Mouse (Mus musculus) 416B (cell line): ENCODE data around the gene Trim59.
A peak's percentile ranks its signal among the peaks of the same experiment; 100 is the strongest.
"Not testable (repeated sequence)": the region's sequence is repeated elsewhere in the genome, so short reads cannot be mapped to it uniquely, and the experiment has no call there.

Source experiments
- DNase-seq: peaks from one replicate; pipeline ENCODE4 v3.0.0; 2011; ENCODE audit warnings: low read depth

Gene Trim59

GRCm38 (mm10) chr3:69044645-69045399 is at the start of gene Trim59:
Gene Trim59, minus strand, starts transcription at chr3:69044755.
- DNase-seq, result peak; percentile 81

DNA sequence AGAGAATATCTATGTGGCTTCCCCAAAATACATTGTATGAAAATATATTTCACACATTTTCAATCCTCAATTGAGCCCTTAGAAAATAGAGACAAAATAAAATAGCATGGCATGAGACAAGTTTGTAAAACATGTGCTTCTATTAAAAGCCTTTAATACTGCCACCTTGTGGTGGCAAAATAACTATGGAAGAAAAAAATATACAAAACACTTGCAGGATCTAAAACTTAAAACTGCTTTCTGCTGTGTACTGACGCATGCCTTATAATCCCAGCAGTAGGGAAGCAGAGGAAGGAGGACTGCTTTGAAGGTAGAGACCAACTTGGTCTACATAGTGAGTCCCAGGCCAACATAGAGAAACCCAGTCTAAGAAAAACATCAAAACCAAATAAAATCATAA is 19.4 kb upstream of the Trim59 start:
- DNase-seq, result peak; percentile 72

- peak; percentile 38 for DNase-seq
Measured at GRCm38 (mm10) chr3:69062764-69063163, 18.2 kb upstream of the Trim59 start.

- peak; percentile 29 for DNase-seq
Measured at GRCm38 (mm10) chr3:69060672-69061071, 16.1 kb upstream of the Trim59 start.

GRCm38 (mm10) chr3:69055871-69056270 is 11.3 kb upstream of the Trim59 start:
- no peak for DNase-seq

DNA sequence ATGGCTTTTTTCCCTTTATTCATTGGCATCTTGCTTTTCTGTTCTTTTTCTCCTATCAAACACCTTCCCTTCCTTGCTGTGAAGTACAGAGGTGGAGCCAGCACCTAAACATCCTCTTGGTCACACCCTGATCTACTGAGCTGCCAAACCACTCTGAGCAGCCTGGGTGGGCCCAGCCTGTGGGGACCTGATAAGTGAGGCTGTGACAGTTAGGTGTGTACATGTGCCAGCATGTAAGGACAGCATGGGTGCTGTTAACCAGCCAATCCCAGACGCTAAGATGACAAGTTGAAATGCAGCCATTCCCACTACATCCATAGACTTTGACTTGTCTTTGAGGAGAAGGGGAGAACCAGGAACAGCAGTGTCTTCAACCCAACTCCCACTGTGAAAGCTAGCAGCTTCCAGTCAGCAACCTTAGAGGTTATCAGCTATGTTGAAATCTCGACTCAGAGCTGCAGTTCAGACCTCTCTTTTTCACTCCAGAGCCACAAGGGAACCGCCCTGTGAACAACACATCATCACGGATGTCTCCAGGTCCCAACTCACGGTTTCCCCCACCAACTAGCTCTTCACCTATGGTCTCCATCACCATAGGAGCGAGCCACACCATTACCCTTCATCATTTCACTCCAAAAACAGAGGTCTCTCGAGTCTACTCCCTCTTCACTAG is 10.3 kb upstream of the Trim59 start:
- no peak for DNase-seq

DNA sequence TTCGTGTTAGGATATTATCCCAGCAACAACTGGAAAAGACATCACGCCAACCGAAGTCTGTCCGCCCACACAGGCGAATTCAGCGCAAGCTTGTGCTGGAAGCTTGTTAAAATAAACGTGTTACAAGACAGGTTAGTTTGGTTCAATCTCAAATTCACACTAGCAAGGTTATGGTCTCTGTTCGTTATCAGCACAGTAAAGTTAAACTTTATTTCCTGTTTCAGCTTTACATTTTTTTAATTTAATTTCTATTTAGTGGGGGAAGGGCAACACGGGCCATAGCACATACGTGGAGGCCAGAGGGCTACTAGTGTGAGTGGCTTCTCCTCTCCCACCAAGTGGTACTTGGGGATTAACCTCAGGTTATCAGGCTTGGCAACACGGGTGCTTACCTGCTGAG is 7.3 kb upstream of the Trim59 start:
- no peak for DNase-seq

- DNase-seq, result no peak
Measured at GRCm38 (mm10) chr3:69049011-69049410, 4.5 kb upstream of the Trim59 start.

DNA sequence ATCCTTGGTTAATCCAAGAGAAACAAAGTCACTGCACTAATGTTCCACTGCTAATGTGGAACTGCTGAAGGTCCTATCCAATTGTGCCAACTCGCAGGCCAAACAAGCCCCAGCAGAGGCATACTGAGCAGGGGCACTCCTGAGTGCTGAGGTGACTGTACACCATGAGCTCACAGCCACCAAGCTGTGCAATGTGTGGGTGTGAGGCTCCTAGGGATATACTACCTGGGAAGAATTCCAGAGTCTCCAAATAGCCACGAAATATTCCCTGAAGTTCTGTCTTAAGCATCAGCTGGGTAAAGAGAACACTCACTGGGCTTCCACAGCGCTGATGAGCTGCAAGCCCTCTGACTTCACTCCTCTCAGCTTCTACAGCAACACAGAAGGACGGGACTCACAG is 3.1 kb upstream of the Trim59 start:
- no peak for DNase-seq

DNA sequence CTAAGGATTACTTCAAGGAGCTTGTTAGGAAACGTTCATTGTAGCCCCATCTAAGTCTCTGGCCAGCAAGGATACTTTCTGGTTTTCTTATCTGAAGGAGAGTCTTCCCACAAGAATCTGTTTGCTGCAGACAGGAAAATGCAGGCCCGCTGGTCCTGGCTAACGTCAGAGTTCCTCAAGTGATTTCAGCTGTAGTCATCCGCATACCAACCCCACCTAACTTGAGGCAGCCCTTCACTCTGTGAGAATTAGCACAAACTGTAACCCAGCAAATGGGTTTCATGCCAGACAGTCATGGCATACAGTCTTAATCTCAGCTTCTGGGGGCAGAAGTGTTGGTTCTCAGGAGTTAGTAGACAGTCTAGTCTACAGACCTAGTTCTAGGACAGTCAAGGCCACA is 2.0 kb upstream of the Trim59 start:
- DNase-seq, result no peak

DNA sequence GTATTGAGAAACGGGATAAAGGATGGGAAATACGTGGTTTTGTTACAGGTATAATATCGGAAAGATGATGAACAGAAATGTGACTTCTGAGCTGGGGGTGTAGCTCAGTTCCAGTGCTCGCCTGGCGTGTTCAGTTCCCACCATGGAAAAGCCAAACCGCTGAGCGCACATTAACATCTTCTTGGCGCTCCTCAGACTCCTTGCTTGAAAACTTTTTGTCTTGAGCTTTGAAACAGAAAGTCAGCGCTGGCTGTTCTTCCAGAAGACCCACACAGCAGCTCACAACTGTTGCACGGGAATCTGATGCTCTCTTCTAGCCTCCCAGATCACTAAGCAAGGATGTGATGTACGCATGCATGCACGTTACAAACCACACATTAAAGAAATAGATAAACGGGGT is 1.2 kb upstream of the Trim59 start:
- no peak for DNase-seq

- DNase-seq, result no peak
Measured at GRCm38 (mm10) chr3:69045400-69045703, 797 bp upstream of the Trim59 start.

DNA sequence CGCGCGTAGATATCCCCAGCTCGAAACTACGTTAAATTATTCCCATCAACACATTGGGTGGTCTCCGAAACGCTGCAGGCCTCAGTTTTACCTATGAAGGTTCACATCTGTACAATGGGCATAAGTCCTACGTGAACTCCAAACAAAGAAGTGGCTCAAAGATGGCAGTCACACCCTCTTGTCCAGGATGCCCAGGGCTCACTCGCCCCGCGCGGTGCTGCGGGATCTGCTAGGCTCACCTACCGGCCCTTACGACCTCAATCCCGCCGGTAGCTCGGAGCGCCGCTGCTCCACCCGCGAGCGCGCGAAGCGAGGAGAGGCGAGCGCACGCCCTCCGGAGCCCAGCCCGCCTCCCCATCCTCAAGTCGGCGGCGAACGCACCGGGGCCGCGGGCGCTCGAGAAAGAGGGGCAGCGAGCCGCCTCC is 376 bp downstream of the Trim59 start:
- DNase-seq, result peak; percentile 64

DNA sequence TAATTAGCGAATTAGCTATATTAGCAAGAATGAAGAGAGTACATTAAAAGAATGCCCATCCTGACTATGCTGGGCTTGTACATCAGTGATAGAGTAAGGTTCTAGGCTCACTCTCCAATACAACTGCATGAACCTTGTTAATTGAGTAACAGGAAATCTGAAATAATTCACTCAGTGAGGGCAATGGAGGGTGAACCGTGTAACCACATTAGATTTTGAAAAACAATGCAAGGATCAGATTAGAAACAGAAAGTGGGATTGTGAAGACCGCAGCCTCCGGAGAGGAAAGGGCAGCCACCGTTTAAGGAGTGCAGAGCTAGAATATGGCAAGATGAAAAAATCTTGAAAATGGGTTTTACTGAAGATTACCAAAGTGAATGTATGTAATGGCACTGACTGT is 3.3 kb downstream of the Trim59 start:
- peak; percentile 37 for DNase-seq

DNA sequence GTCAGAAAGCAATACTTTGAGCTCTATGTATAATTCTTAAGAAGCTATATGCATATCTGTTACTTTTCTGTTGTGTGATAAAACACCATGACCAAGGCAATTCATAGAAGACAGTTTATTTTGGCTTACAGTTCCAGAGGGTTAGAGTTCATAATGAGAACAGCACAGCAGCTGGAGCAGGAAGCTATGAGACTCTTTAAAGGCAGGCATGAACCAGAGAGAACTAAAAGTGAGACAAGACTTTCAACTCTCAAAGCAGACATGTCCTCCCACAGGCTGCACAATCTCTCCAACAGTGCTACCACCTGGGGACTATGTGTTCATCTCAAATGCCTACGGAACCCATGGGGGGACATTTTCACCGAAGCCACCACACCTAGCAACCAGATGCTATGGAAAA is 4.5 kb downstream of the Trim59 start:
- no peak for DNase-seq

DNA sequence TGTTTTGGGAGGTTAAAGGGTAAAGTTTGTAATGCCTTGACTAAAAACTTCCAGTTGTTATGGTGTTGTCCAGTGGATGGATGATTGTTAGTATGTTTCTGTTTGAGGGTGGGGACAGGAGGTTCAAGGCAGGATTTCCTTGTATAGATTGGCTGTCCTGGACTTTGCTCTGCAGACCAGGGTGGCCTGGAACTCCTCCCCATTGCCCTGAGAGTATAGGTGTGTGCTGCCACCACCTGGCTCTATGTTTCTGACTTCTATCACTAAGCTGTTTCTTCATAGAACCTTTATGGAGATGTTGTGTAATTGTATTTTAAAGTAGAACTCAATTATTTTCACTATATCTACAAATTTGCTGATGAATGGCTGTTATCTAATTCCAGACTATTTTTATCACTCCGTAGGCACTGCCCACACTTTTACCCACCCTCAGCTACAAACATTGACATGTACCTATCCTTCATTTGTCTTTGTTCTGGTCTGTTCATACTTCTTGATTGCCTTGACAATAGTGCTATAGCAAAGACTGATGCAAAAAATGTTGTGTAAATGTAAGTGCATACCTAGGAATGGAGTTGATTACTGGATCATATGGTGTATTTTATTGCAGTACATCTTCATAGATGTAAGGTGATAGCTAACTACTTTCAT is 18.3 kb downstream of the Trim59 start:
- DNase-seq, result no peak

DNA sequence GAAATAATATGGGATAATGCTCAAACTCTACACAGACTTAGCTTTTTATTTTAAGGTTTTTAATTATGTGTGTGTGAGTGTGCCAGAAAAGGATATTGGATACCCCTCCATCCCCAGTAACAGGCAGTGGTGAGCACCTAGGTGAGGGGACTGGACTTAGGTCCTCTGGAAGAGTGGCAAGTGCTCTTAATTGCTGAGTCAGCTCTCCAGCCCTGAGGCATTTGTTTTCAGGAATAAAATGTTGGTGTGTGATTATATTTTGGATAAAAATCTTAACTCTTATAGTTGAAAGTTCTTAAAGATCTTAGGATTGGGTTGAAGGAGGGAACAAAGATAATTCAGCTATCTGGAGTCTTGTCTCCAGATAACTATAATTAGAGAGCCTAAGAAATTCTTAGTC is 23.8 kb downstream of the Trim59 start:
- no peak for DNase-seq

GRCm38 (mm10) chr3:69020285-69020684 is 24.3 kb downstream of the Trim59 start:
- peak; percentile 71 for DNase-seq

DNA sequence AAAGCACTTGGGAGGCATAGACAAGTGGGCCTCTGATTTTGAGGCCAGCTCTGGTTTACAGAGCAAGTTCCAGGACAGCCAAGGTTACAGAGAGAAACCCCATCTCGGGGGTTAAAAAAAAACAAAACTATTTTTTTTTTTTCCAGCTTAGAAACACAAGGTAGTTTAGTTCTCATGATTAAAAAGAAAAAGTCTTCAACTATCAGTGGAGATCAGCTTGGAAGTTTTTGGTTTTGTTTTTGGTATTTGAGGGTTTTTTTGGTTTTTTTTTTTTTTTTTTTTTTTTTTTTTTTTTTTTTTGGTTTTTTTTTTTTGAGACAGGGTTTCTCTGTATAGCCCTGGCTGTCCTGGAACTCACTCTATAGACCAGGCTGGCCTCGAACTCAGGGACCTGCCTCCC is 25.9 kb downstream of the Trim59 start:
- not testable (repeated sequence) for DNase-seq

- DNase-seq, result no peak
Measured at GRCm38 (mm10) chr3:69017181-69017580, 27.4 kb downstream of the Trim59 start.

GRCm38 (mm10) chr3:69008873-69009272 is 35.7 kb downstream of the Trim59 start:
- DNase-seq, result no peak

DNA sequence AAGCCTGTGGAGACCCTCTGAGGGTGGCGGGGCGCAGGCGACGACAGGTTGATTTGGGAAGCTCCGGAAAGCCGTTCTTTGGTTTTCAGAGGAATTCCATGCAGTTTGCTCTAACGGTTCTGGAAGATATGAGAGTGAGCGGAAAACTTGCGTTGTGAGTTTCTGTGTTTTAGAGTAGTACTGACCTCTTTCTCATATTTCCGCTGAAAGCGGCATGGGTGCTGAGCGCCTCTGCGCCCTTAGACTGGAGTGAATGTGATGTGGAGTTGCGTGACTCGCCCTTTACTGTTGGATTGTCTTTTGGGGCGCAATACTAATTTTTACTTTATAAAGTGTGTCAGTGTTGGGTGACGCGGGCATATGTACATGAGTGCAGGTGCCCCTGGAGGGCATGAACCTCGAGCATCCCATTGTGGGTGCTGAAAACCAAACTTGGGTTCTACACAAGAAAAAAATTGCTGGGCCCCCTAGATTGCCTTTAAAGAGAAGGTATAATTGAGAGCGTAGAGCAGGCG is 38.3 kb downstream of the Trim59 start:
- DNase-seq, result peak; percentile 31
